Mouse (Mus musculus) ES-Bruce4 (cell line): ENCODE measurements around the gene Hebp1.

Experiments
- CTCF ChIP-seq: IDR thresholded peaks from one replicate; pipeline ENCODE4 v1.8.1; 2011; ENCODE audit warnings: low read depth, low read length
- EP300 ChIP-seq: IDR thresholded peaks from 2 replicates; pipeline ENCODE4 v1.6.1; 2011; ENCODE audit warnings: low read depth, low read length; ENCODE audit not compliant: insufficient read depth

DNA sequence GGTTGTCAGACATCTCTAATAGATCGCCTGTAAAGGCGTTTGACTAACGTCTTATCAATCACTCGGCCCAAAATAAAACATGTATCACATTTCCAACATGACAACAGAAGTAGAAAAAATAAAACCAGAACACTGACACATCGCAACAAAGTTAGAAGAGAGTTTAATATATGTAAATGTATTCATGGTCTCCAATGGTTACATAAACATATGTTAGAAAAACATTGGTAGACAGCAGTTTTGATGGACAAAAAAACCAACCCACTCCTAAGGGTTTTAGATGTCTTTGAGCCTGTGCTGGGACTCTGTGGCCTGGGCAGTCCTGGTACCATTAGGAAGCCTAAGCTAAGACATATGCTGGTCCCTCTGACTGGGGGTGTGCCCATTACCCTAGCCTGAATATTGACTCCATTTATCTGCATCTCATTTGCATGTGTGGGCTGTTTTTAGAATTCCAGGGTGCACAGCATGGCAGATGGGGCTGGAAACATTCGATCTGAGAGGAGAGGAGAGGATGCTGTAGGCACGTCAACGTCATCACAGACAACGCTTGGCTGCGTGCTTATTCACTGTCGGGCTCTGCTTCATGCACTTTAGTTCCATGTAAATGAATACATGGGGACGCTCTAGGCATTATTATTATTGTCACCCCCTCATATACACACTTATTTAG, 104.9 kb downstream of the Hebp1 start:
- no peak for TF ChIP-seq CTCF
- TF ChIP-seq EP300 = no peak
